Mouse (Mus musculus) 416B (cell line): Measurements from ENCODE around the gene Larp4.

Experiments
- DNase-seq: peaks from one replicate; pipeline ENCODE4 v3.0.0; 2011; ENCODE audit warnings: low read depth

Larp4 gene

GRCm38 (mm10) chr15:100004677-100005273, 34.9 kb downstream of the Larp4 start:
- peak; percentile 26 for DNase-seq

GRCm38 (mm10) chr15:100006180-100006579, 36.3 kb downstream of the Larp4 start:
- no peak for DNase-seq

- no peak for DNase-seq
Observed at GRCm38 (mm10) chr15:100018280-100018899, 48.5 kb downstream of the Larp4 start.

- DNase-seq = no peak
Observed at GRCm38 (mm10) chr15:100021175-100021574, 51.3 kb downstream of the Larp4 start.

- DNase-seq = peak; percentile 72
Observed at GRCm38 (mm10) chr15:100022923-100023322, 53.1 kb downstream of the Larp4 start.

- DNase-seq = no peak
Observed at GRCm38 (mm10) chr15:100025076-100025834, 55.4 kb downstream of the Larp4 start.

GRCm38 (mm10) chr15:100028133-100028532, 58.3 kb downstream of the Larp4 start:
- no peak for DNase-seq

GRCm38 (mm10) chr15:100029497-100029896, 59.6 kb downstream of the Larp4 start:
- no peak for DNase-seq

GRCm38 (mm10) chr15:100029900-100030299, 60.0 kb downstream of the Larp4 start:
- DNase-seq = no peak

GRCm38 (mm10) chr15:100032546-100032945, 62.7 kb downstream of the Larp4 start:
- no peak for DNase-seq

- DNase-seq = peak; percentile 88
Observed at GRCm38 (mm10) chr15:100038470-100038971, 68.7 kb downstream of the Larp4 start, which contains the start of gene Dip2b. Gene Dip2b, plus strand, starts transcription at chr15:100038664.

GRCm38 (mm10) chr15:100039001-100039701, 69.3 kb downstream of the Larp4 start:
- DNase-seq = peak; percentile 80

GRCm38 (mm10) chr15:100040541-100041266, 70.8 kb downstream of the Larp4 start:
- no peak for DNase-seq

GRCm38 (mm10) chr15:100041267-100042047, 71.6 kb downstream of the Larp4 start:
- DNase-seq = peak; percentile 73

- DNase-seq = no peak
Observed at GRCm38 (mm10) chr15:100042048-100042400, 72.2 kb downstream of the Larp4 start.

GRCm38 (mm10) chr15:100045576-100045975, 75.7 kb downstream of the Larp4 start:
- DNase-seq = no peak

- no peak for DNase-seq
Observed at GRCm38 (mm10) chr15:100049496-100050087, 79.7 kb downstream of the Larp4 start.

- DNase-seq = no peak
Observed at GRCm38 (mm10) chr15:100050940-100051339, 81.1 kb downstream of the Larp4 start.

- DNase-seq = no peak
Observed at GRCm38 (mm10) chr15:100052726-100053125, 82.9 kb downstream of the Larp4 start.

GRCm38 (mm10) chr15:100056397-100056908, 86.6 kb downstream of the Larp4 start:
- no peak for DNase-seq
